Mouse (Mus musculus) lung, postnatal 25 days (tissue): ENCODE data around the gene Tceal3.
"Not testable (repeated sequence)": the region's sequence is repeated elsewhere in the genome, so short reads cannot be mapped to it uniquely, and the experiment has no call there.

Experiments
- DNase-seq: peaks from one replicate; pipeline ENCODE4 v3.0.0; 2022; ENCODE audit warnings: low spot score

Gene Tceal3

GRCm38 (mm10) chrX:136590199-136590896 is at the start of gene Tceal3:
Gene Tceal3, plus strand, starts transcription at chrX:136590842.
- DNase-seq = no peak

GRCm38 (mm10) chrX:136543956-136544355 is 46.7 kb upstream of the Tceal3 start, which contains the start of gene Kir3dl2:
Gene Kir3dl2, minus strand, starts transcription at chrX:136544056.
- DNase-seq = not testable (repeated sequence)

GRCm38 (mm10) chrX:136569094-136569493 is 21.5 kb upstream of the Tceal3 start:
- not testable (repeated sequence) for DNase-seq

GRCm38 (mm10) chrX:136584617-136585016 is 6.0 kb upstream of the Tceal3 start:
- DNase-seq = no peak

GRCm38 (mm10) chrX:136590897-136591257 is 235 bp downstream of the Tceal3 start:
- no peak for DNase-seq

- DNase-seq = no peak
These were observed 8.8 kb downstream of the Tceal3 start for GRCm38 (mm10) chrX:136599416-136599815.

GRCm38 (mm10) chrX:136606951-136607350 is 16.3 kb downstream of the Tceal3 start:
- DNase-seq = no peak

- no peak for DNase-seq
These were observed 16.8 kb downstream of the Tceal3 start for GRCm38 (mm10) chrX:136607395-136607794.

- DNase-seq = no peak
These were observed 20.7 kb downstream of the Tceal3 start for GRCm38 (mm10) chrX:136611346-136611745.

GRCm38 (mm10) chrX:136615889-136616288 is 25.2 kb downstream of the Tceal3 start:
- DNase-seq = not testable (repeated sequence)

- DNase-seq = peak; percentile 16
These were observed 34.4 kb downstream of the Tceal3 start for GRCm38 (mm10) chrX:136624905-136625569.

GRCm38 (mm10) chrX:136625959-136626358 is 35.3 kb downstream of the Tceal3 start:
- no peak for DNase-seq

- no peak for DNase-seq
These were observed 44.5 kb downstream of the Tceal3 start for GRCm38 (mm10) chrX:136635116-136635515.

GRCm38 (mm10) chrX:136639754-136640153 is 49.1 kb downstream of the Tceal3 start:
- peak; percentile 39 for DNase-seq

GRCm38 (mm10) chrX:136645857-136646256 is 55.2 kb downstream of the Tceal3 start:
- DNase-seq = not testable (repeated sequence)

GRCm38 (mm10) chrX:136666281-136666706 is 75.7 kb downstream of the Tceal3 start:
- DNase-seq = no peak

- not testable (repeated sequence) for DNase-seq
These were observed 76.3 kb downstream of the Tceal3 start for GRCm38 (mm10) chrX:136666762-136667464.

GRCm38 (mm10) chrX:136668794-136669193 is 78.2 kb downstream of the Tceal3 start:
- no peak for DNase-seq

- no peak for DNase-seq
These were observed 90.3 kb downstream of the Tceal3 start for GRCm38 (mm10) chrX:136680989-136681388.

- not testable (repeated sequence) for DNase-seq
These were observed 101.1 kb downstream of the Tceal3 start for GRCm38 (mm10) chrX:136691606-136692293.

GRCm38 (mm10) chrX:136692294-136692675 is 101.6 kb downstream of the Tceal3 start:
- DNase-seq = no peak

- no peak for DNase-seq
These were observed 102.6 kb downstream of the Tceal3 start for GRCm38 (mm10) chrX:136693196-136693595.
